Mouse (Mus musculus): ENCODE measurements around the gene Hmga1b. TPM values are rescaled to one million over a fixed set of nuclear protein-coding genes. Genes with fewer than 3 reads are reported as not detected.

The Hmga1b gene
- polyA plus RNA-seq, 1 experiment from 2014 or later = 2.6 TPM

GRCm38 (mm10) chr11:120730331-120730870 is 32.2 kb upstream of the Hmga1b start:
- ATAC-seq (replicated peaks; ENCODE audit: low FRiP score, low read depth) = no peak
- no peak overlapping the region for H3K4me3 ChIP-seq (replicated peaks; ENCODE audit: low read depth, low read length)
- no peaks in the 10 kb centered on the region for H3K27me3 ChIP-seq (ENCODE audit: insufficient read depth, low read length)
- H3K4me2 ChIP-seq (ENCODE audit: low read length) = no peak overlapping the region
- H3K9me3 ChIP-seq (replicated peaks; ENCODE audit: low read length) = no peaks in the 10 kb centered on the region
- no peaks in the 10 kb centered on the region for H3K36me3 ChIP-seq (ENCODE audit: insufficient read depth, low read length)
- TF ChIP-seq CTCF (IDR thresholded peaks at IDR 0.05; ENCODE audit: low read depth) = no peak
- peaks cover 8% of the 10 kb centered on the region; the same call in 1 of the 2 replicates for H3K4me1 ChIP-seq (replicated peaks; ENCODE audit: insufficient read depth, low read length)
- no peak overlapping the region for H3K9ac ChIP-seq (ENCODE audit: low read depth, low read length)
- WGBS = 92% methylated on average over 10 of the region's 10 CpGs
- DNase-seq (ENCODE audit: low spot score) = no peak
- H3K27ac ChIP-seq = no peak overlapping the region

- peaks cover 7% of the 10 kb centered on the region; the same call in 1 of the 2 replicates for H3K4me1 ChIP-seq (replicated peaks; ENCODE audit: insufficient read depth, low read length)
- DNase-seq (ENCODE audit: low spot score) = no peak
- no peak overlapping the region for H3K9ac ChIP-seq (ENCODE audit: low read depth, low read length)
- no peaks in the 10 kb centered on the region for H3K36me3 ChIP-seq (ENCODE audit: insufficient read depth, low read length)
- no peak overlapping the region for H3K4me2 ChIP-seq (ENCODE audit: low read length)
- 87% methylated on average over 1 of the region's 1 CpGs for WGBS
- TF ChIP-seq CTCF (IDR thresholded peaks at IDR 0.05; ENCODE audit: low read depth) = no peak
- ATAC-seq (replicated peaks; ENCODE audit: low FRiP score, low read depth) = no peak
- no peak overlapping the region for H3K4me3 ChIP-seq (replicated peaks; ENCODE audit: low read depth, low read length)
- H3K9me3 ChIP-seq (replicated peaks; ENCODE audit: low read length) = no peaks in the 10 kb centered on the region
- H3K27me3 ChIP-seq (ENCODE audit: insufficient read depth, low read length) = no peaks in the 10 kb centered on the region
- no peak overlapping the region for H3K27ac ChIP-seq
Measured at GRCm38 (mm10) chr11:120731395-120731794, 31.2 kb upstream of the Hmga1b start.

GRCm38 (mm10) chr11:120731858-120732680 is 30.5 kb upstream of the Hmga1b start, which contains the start of gene Cbr2:
Gene Cbr2, minus strand, starts transcription at chr11:120732114.
- H3K36me3 ChIP-seq (ENCODE audit: insufficient read depth, low read length) = no peaks in the 10 kb centered on the region
- 0 out of 2 replicates have a peak, but pooled peaks cover 2% of the 10 kb centered on the region for H3K4me1 ChIP-seq (replicated peaks; ENCODE audit: insufficient read depth, low read length)
- H3K4me3 ChIP-seq (replicated peaks; ENCODE audit: low read depth, low read length) = no peak within 1 kb of the TSS
- 56% methylated on average over 12 of the region's 12 CpGs for WGBS
- H3K27ac ChIP-seq = no peak within 1 kb of the TSS
- H3K27me3 ChIP-seq (ENCODE audit: insufficient read depth, low read length) = no peaks in the 10 kb centered on the region
- TF ChIP-seq CTCF (IDR thresholded peaks at IDR 0.05; ENCODE audit: low read depth) = no peak
- ATAC-seq (replicated peaks; ENCODE audit: low FRiP score, low read depth) (no peak), DNase-seq (ENCODE audit: low spot score) (peak; percentile 34)
- no peak within 1 kb of the TSS for H3K9ac ChIP-seq (ENCODE audit: low read depth, low read length)
- no peaks in the 10 kb centered on the region for H3K9me3 ChIP-seq (replicated peaks; ENCODE audit: low read length)
- no peak within 1 kb of the TSS for H3K4me2 ChIP-seq (ENCODE audit: low read length)

DNA sequence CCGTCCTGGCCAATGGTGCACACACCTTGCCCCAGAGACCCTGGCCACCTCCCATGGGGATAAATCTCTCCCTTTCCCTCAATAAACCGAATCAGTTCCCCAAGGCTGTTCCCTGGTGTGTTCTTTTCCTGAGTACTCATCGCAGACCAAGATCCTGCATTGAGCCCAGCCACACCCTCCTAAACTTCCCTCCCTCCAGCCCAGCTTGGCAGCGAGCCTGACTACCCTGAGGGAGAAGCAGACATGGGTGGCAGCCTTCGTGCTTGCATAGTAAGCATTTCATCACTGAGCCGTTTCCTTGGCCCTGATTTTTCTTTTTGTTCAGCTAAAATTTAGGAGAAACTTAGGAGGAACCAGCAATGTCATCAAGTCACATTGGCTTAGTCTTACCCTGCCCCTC is 29.1 kb upstream of the Hmga1b start:
- Histone ChIP-seq H3K36me3 (ENCODE audit: insufficient read depth, low read length) (no peaks in the 10 kb centered on the region), H3K4me2 (ENCODE audit: low read length) (no peak overlapping the region), H3K4me1 (replicated peaks; ENCODE audit: insufficient read depth, low read length) (0 out of 2 replicates have a peak, but pooled peaks cover 2% of the 10 kb centered on the region), H3K27ac (no peak overlapping the region), H3K27me3 (ENCODE audit: insufficient read depth, low read length) (no peaks in the 10 kb centered on the region), H3K9ac (ENCODE audit: low read depth, low read length) (no peak overlapping the region), H3K4me3 (replicated peaks; ENCODE audit: low read depth, low read length) (no peak overlapping the region), H3K9me3 (replicated peaks; ENCODE audit: low read length) (no peaks in the 10 kb centered on the region)
- ATAC-seq (replicated peaks; ENCODE audit: low FRiP score, low read depth) (no peak), DNase-seq (ENCODE audit: low spot score) (no peak)
- no peak for TF ChIP-seq CTCF (IDR thresholded peaks at IDR 0.05; ENCODE audit: low read depth)
- WGBS = 51% methylated on average over 6 of the region's 6 CpGs

DNA sequence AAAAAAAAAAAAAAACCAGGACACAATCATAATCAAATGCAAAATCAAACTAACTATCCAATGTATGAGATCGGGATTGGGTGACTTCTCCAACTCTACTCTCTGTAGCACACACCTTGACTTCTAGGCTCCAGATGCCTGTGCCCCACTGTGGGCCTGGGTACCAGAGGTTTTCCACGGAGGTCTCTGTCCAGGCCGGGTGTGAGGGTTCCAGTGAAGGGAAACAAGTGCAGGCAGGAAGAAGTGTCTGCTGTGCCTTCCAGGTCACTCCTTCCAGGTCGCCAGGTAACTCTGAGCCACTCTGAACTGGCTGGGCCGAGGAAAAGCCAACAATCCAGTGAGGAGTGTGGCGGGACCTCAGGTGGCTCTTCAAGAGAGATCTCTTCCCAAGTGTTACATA is 26.2 kb upstream of the Hmga1b start:
- no peak for TF ChIP-seq CTCF (IDR thresholded peaks at IDR 0.05; ENCODE audit: low read depth)
- Histone ChIP-seq H3K27ac (no peak overlapping the region), H3K4me3 (replicated peaks; ENCODE audit: low read depth, low read length) (no peak overlapping the region), H3K36me3 (ENCODE audit: insufficient read depth, low read length) (no peaks in the 10 kb centered on the region), H3K4me2 (ENCODE audit: low read length) (no peak overlapping the region), H3K4me1 (replicated peaks; ENCODE audit: insufficient read depth, low read length) (0 out of 2 replicates have a peak, but pooled peaks cover 2% of the 10 kb centered on the region), H3K9me3 (replicated peaks; ENCODE audit: low read length) (no peaks in the 10 kb centered on the region), H3K9ac (ENCODE audit: low read depth, low read length) (no peak overlapping the region), H3K27me3 (ENCODE audit: insufficient read depth, low read length) (no peaks in the 10 kb centered on the region)
- no peak for DNase-seq (ENCODE audit: low spot score)
- no peak for ATAC-seq (replicated peaks; ENCODE audit: low FRiP score, low read depth)
- WGBS = 76% methylated on average over 6 of the region's 6 CpGs

DNA sequence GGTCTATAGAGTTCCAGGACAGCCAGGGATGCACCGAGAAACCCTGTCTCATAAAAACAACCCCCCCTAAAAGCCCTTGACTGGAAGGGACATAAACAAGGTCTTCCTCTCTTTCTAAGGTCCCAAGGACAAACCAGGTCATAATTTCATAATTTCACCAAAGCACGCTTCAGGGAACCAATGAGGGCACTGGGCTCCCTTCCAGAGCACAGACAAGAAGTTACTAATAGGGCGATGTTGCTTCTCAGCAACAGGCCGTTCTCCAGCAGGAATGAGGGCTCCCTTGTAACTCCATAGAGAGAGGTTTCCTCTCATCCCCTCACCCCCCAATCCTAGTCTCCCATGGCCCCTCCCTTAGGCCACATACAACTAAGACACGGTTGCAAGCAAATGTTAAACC is 21.6 kb upstream of the Hmga1b start:
- Histone ChIP-seq H3K27ac (no peak overlapping the region), H3K27me3 (ENCODE audit: insufficient read depth, low read length) (no peaks in the 10 kb centered on the region), H3K4me2 (ENCODE audit: low read length) (no peak overlapping the region), H3K9me3 (replicated peaks; ENCODE audit: low read length) (no peaks in the 10 kb centered on the region), H3K4me1 (replicated peaks; ENCODE audit: insufficient read depth, low read length) (no peaks in the 10 kb centered on the region), H3K4me3 (replicated peaks; ENCODE audit: low read depth, low read length) (no peak overlapping the region), H3K9ac (ENCODE audit: low read depth, low read length) (no peak overlapping the region), H3K36me3 (ENCODE audit: insufficient read depth, low read length) (no peaks in the 10 kb centered on the region)
- DNase-seq (ENCODE audit: low spot score) = no peak
- no peak for TF ChIP-seq CTCF (IDR thresholded peaks at IDR 0.05; ENCODE audit: low read depth)
- ATAC-seq (replicated peaks; ENCODE audit: low FRiP score, low read depth) = no peak
- 85% methylated on average over 5 of the region's 5 CpGs for WGBS
